Mouse (Mus musculus) embryonic facial prominence, embryonic 14.5 days (tissue): ENCODE results near the gene Lcp1. TPM values are rescaled to one million over a fixed set of nuclear protein-coding genes. Genes with fewer than 3 reads are reported as not detected.
A peak's percentile ranks its signal among the peaks of the same experiment; 100 is the strongest.

ENCODE experiments used
- ATAC-seq: fragments of 200-750 bp; cut with Nextera tagmentation; 2 replicates; pipeline ENCODE4 v1.8.0; 2017; ENCODE audit warnings: low read depth, moderate number of reproducible peaks, moderate TSS enrichment
- DNase-seq: peaks from one replicate; pipeline ENCODE4 v3.0.0-alpha.2; 2015; ENCODE audit warnings: low spot score
- H3K27ac ChIP-seq: fragments of 300-500 bp; sonication (generic); replicated peaks from 2 replicates; pipeline ENCODE4 v1.5.1; 2014; ENCODE audit warnings: low read depth, mild to moderate bottlenecking, low read length, moderate library complexity
- H3K27me3 ChIP-seq: fragments of 300-500 bp; sonication (generic); replicated peaks from 2 replicates; pipeline ENCODE4 v1.6.1; 2014; ENCODE audit warnings: low read length; ENCODE audit not compliant: control insufficient read depth, insufficient read depth
- H3K36me3 ChIP-seq: fragments of 300-500 bp; sonication (generic); 2 replicates; pipeline ENCODE4 v1.6.1; 2014; ENCODE audit warnings: low read length, mixed read lengths; ENCODE audit not compliant: control insufficient read depth, insufficient read depth
- H3K4me1 ChIP-seq: fragments of 300-500 bp; sonication (generic); 2 replicates; pipeline ENCODE4 v1.6.1; 2014; ENCODE audit warnings: antibody characterized with exemption, low read length; ENCODE audit not compliant: control insufficient read depth, insufficient read depth
- H3K4me2 ChIP-seq: fragments of 300-500 bp; sonication (generic); 2 replicates; pipeline ENCODE4 v1.6.1; 2014; ENCODE audit warnings: low read depth, mild to moderate bottlenecking, low read length, moderate library complexity, mixed read lengths
- H3K4me3 ChIP-seq: fragments of 300-500 bp; sonication (generic); 2 replicates; pipeline ENCODE4 v1.5.1; 2014; ENCODE audit warnings: low read depth, mild to moderate bottlenecking, low read length
- H3K9ac ChIP-seq: fragments of 300-500 bp; sonication (generic); 2 replicates; pipeline ENCODE4 v1.6.1; 2014; ENCODE audit warnings: low read depth, mild to moderate bottlenecking, low read length, moderate library complexity, mixed read lengths
- H3K9me3 ChIP-seq: fragments of 300-500 bp; sonication (generic); 2 replicates; pipeline ENCODE4 v1.6.1; 2016; ENCODE audit warnings: low read length; ENCODE audit not compliant: control insufficient read depth
- WGBS: fragments of 180-500 bp; shearing (Covaris S2); extraction: QIAGEN DNeasy Blood & Tissue Kit; methylation state at CpG from one replicate; pipeline ENCODE4 v1.1.7; 2014; 5-methylcytosine and 5-hydroxymethylcytosine counted together
- polyA plus RNA-seq: library from polyadenylated mRNA; unstranded; fragments of >200 nt; fragmentation: Nextera tagmentation; extraction: Ambion mirVana; gene quantifications from 2 replicates; pipeline ENCODE4 v1.2.1, GENCODE M21; 2014

Lcp1 gene
- polyA plus RNA-seq, 1 experiment from 2014 or later = 44.3 TPM

GRCm38 (mm10) chr14:75170546-75170945, 39.6 kb downstream of the Lcp1 start:
- Histone ChIP-seq H3K27ac (no peak overlapping the region), H3K36me3 (no peaks in the 10 kb centered on the region), H3K9ac (no peak overlapping the region), H3K27me3 (no peaks in the 10 kb centered on the region), H3K4me2 (no peak overlapping the region), H3K4me1 (no peaks in the 10 kb centered on the region), H3K9me3 (no peaks in the 10 kb centered on the region), H3K4me3 (no peak overlapping the region)
- WGBS = 65% methylated on average over 1 of the region's 1 CpGs
- DNase-seq = no peak
- no peak for ATAC-seq

- ATAC-seq (no peak), DNase-seq (no peak)
- H3K27me3 ChIP-seq = no peaks in the 10 kb centered on the region
- no peak overlapping the region for H3K9ac ChIP-seq
- no peak overlapping the region for H3K4me2 ChIP-seq
- no peak overlapping the region for H3K27ac ChIP-seq
- 75% methylated on average over 8 of the region's 8 CpGs for WGBS
- H3K4me3 ChIP-seq = no peak overlapping the region
- no peaks in the 10 kb centered on the region for H3K4me1 ChIP-seq
- no peaks in the 10 kb centered on the region for H3K9me3 ChIP-seq
- H3K36me3 ChIP-seq = no peaks in the 10 kb centered on the region
Observed at GRCm38 (mm10) chr14:75174296-75174695, 43.4 kb downstream of the Lcp1 start.

- H3K36me3 ChIP-seq = no peaks in the 10 kb centered on the region
- no peak for ATAC-seq
- no peak overlapping the region for H3K4me2 ChIP-seq
- no peaks in the 10 kb centered on the region for H3K4me1 ChIP-seq
- H3K27me3 ChIP-seq = no peaks in the 10 kb centered on the region
- H3K27ac ChIP-seq = no peak overlapping the region
- 82% methylated on average over 9 of the region's 9 CpGs for WGBS
- DNase-seq = no peak
- no peak overlapping the region for H3K9ac ChIP-seq
- H3K4me3 ChIP-seq = no peak overlapping the region
- H3K9me3 ChIP-seq = no peaks in the 10 kb centered on the region
Observed at GRCm38 (mm10) chr14:75174731-75175555, 44.0 kb downstream of the Lcp1 start.

GRCm38 (mm10) chr14:75175781-75176180, 44.9 kb downstream of the Lcp1 start:
- H3K4me2 ChIP-seq = no peak overlapping the region
- no peak overlapping the region for H3K9ac ChIP-seq
- H3K36me3 ChIP-seq = no peaks in the 10 kb centered on the region
- H3K27me3 ChIP-seq = no peaks in the 10 kb centered on the region
- no peak overlapping the region for H3K4me3 ChIP-seq
- ATAC-seq (no peak), DNase-seq (no peak)
- H3K4me1 ChIP-seq = no peaks in the 10 kb centered on the region
- H3K9me3 ChIP-seq = no peaks in the 10 kb centered on the region
- 77% methylated on average over 7 of the region's 7 CpGs for WGBS
- no peak overlapping the region for H3K27ac ChIP-seq

GRCm38 (mm10) chr14:75176425-75177045, 45.6 kb downstream of the Lcp1 start:
- Histone ChIP-seq H3K4me3 (no peak overlapping the region), H3K36me3 (no peaks in the 10 kb centered on the region), H3K27me3 (no peaks in the 10 kb centered on the region), H3K9me3 (no peaks in the 10 kb centered on the region), H3K4me2 (no peak overlapping the region), H3K27ac (no peak overlapping the region), H3K9ac (no peak overlapping the region), H3K4me1 (no peaks in the 10 kb centered on the region)
- DNase-seq (no peak), ATAC-seq (no peak)
- 48% methylated on average over 4 of the region's 4 CpGs for WGBS

- H3K4me3 ChIP-seq = no peak overlapping the region
- 52% methylated on average over 3 of the region's 3 CpGs for WGBS
- H3K27ac ChIP-seq = no peak overlapping the region
- ATAC-seq (no peak), DNase-seq (no peak)
- H3K4me2 ChIP-seq = no peak overlapping the region
- H3K9ac ChIP-seq = no peak overlapping the region
- H3K27me3 ChIP-seq = no peaks in the 10 kb centered on the region
- H3K4me1 ChIP-seq = no peaks in the 10 kb centered on the region
- no peaks in the 10 kb centered on the region for H3K9me3 ChIP-seq
- no peaks in the 10 kb centered on the region for H3K36me3 ChIP-seq
Observed at GRCm38 (mm10) chr14:75177400-75177799, 46.5 kb downstream of the Lcp1 start.

GRCm38 (mm10) chr14:75178384-75178793, 47.5 kb downstream of the Lcp1 start:
- H3K4me3 ChIP-seq = no peak overlapping the region
- no peaks in the 10 kb centered on the region for H3K27me3 ChIP-seq
- H3K9me3 ChIP-seq = no peaks in the 10 kb centered on the region
- peak overlapping the region; percentile 7; the same call in 1 of the 2 replicates for H3K4me2 ChIP-seq
- 74% methylated on average over 14 of the region's 14 CpGs for WGBS
- H3K4me1 ChIP-seq = no peaks in the 10 kb centered on the region
- no peaks in the 10 kb centered on the region for H3K36me3 ChIP-seq
- H3K9ac ChIP-seq = no peak overlapping the region
- H3K27ac ChIP-seq = no peak overlapping the region
- ATAC-seq = no peak
- DNase-seq = no peak

- H3K9ac ChIP-seq = no peak overlapping the region
- H3K4me1 ChIP-seq = no peaks in the 10 kb centered on the region
- 54% methylated on average over 10 of the region's 10 CpGs for WGBS
- H3K36me3 ChIP-seq = no peaks in the 10 kb centered on the region
- H3K4me2 ChIP-seq = peak overlapping the region; percentile 7; the same call in 1 of the 2 replicates
- no peaks in the 10 kb centered on the region for H3K27me3 ChIP-seq
- DNase-seq (no peak), ATAC-seq (no peak)
- no peak overlapping the region for H3K4me3 ChIP-seq
- H3K27ac ChIP-seq = no peak overlapping the region
- no peaks in the 10 kb centered on the region for H3K9me3 ChIP-seq
Observed at GRCm38 (mm10) chr14:75178801-75179211, 47.9 kb downstream of the Lcp1 start.
